Mouse (Mus musculus): ENCODE results near the gene Foxj3.
"Not testable (repeated sequence)": the region's sequence is repeated elsewhere in the genome, so short reads cannot be mapped to it uniquely, and the experiment has no call there.

Foxj3 gene

GRCm38 (mm10) chr4:119566322-119566835, 29.6 kb downstream of the Foxj3 start:
- intact Hi-C loops (cut with DNase I) = no loop called here

GRCm38 (mm10) chr4:119572682-119573081, 35.9 kb downstream of the Foxj3 start:
- intact Hi-C loops (cut with DNase I) = no loop called here

GRCm38 (mm10) chr4:119574504-119574903, 37.7 kb downstream of the Foxj3 start:
- intact Hi-C loops (cut with DNase I) = no loop called here

GRCm38 (mm10) chr4:119575459-119575858, 38.7 kb downstream of the Foxj3 start:
- intact Hi-C loops (cut with DNase I) = no loop called here

GRCm38 (mm10) chr4:119588037-119588436, 51.2 kb downstream of the Foxj3 start:
- intact Hi-C loops (cut with DNase I) = no loop called here

GRCm38 (mm10) chr4:119589423-119589822, 52.6 kb downstream of the Foxj3 start:
- intact Hi-C loops (cut with DNase I) = no loop called here

GRCm38 (mm10) chr4:119590027-119590426, 53.2 kb downstream of the Foxj3 start:
- intact Hi-C loops (cut with DNase I) = no loop called here

GRCm38 (mm10) chr4:119592479-119592878, 55.7 kb downstream of the Foxj3 start:
- intact Hi-C loops (cut with DNase I) = no loop called here

GRCm38 (mm10) chr4:119594331-119594730, 57.5 kb downstream of the Foxj3 start:
- intact Hi-C loops (cut with DNase I) = no loop called here

- intact Hi-C loops (cut with DNase I) = no loop called here
Observed at GRCm38 (mm10) chr4:119599605-119600004, 62.8 kb downstream of the Foxj3 start.

GRCm38 (mm10) chr4:119609488-119609887, 72.7 kb downstream of the Foxj3 start:
- intact Hi-C loops (cut with DNase I) = no loop called here

- intact Hi-C loops (cut with DNase I) = no loop called here
Observed at GRCm38 (mm10) chr4:119614078-119614477, 77.3 kb downstream of the Foxj3 start.

GRCm38 (mm10) chr4:119614724-119615123, 77.9 kb downstream of the Foxj3 start:
- intact Hi-C loops (cut with DNase I) = no loop called here

- intact Hi-C loops (cut with DNase I) = no loop called here
Observed at GRCm38 (mm10) chr4:119626081-119626645, 89.4 kb downstream of the Foxj3 start.

GRCm38 (mm10) chr4:119626876-119627275, 90.1 kb downstream of the Foxj3 start:
- intact Hi-C loops (cut with DNase I) = no loop called here

- intact Hi-C loops (cut with DNase I) = no loop called here
Observed at GRCm38 (mm10) chr4:119627317-119627716, 90.5 kb downstream of the Foxj3 start.

- intact Hi-C loops (cut with DNase I) = not testable (repeated sequence)
Observed at GRCm38 (mm10) chr4:119628363-119628762, 91.6 kb downstream of the Foxj3 start.

- intact Hi-C loops (cut with DNase I) = loop anchor here (5.0 kb wide), 1 partner anchor 36 kb away; no protein-coding TSS in a partner anchor
Observed at GRCm38 (mm10) chr4:119631115-119631919, 94.5 kb downstream of the Foxj3 start.

GRCm38 (mm10) chr4:119632721-119633120, 95.9 kb downstream of the Foxj3 start:
- intact Hi-C loops (cut with DNase I) = loop anchor here (5.0 kb wide), 1 partner anchor 35 kb away; no protein-coding TSS in a partner anchor

- intact Hi-C loops (cut with DNase I) = loop anchor here (5.0 kb wide), 1 partner anchor 34 kb away; no protein-coding TSS in a partner anchor
Observed at GRCm38 (mm10) chr4:119633342-119633741, 96.5 kb downstream of the Foxj3 start.

GRCm38 (mm10) chr4:119633948-119634347, 97.1 kb downstream of the Foxj3 start:
- intact Hi-C loops (cut with DNase I) = loop anchor here (5.0 kb wide), 1 partner anchor 33 kb away; no protein-coding TSS in a partner anchor
